Mouse (Mus musculus): ENCODE data around the gene St6gal1.
"Not testable (repeated sequence)": the region's sequence is repeated elsewhere in the genome, so short reads cannot be mapped to it uniquely, and the experiment has no call there.

The St6gal1 gene

DNA sequence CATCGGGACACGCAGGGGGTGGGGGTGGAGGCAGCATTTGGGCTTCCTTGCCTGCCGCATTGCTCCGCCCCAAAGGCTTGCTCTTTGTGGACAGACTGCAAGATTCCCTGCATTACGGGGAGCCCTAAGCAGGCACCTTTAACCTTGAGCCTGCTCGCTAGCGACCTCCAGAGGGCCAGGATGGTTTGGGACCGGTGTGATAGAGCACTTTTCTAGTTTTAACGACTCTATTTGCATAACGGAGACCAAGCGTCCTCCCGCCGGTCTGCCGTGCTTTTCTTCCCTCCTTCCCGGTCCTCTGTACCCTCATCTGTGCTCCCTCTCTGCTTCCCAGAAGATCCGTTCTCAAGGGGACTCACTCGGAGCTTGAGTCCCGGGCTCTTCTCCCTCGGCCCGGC, at the start of gene St6gal1:
Gene St6gal1, plus strand, starts transcription at position 70 of the 398 bp plus-strand sequence.
- DNase-seq: peak; percentile 73 to 82

DNA sequence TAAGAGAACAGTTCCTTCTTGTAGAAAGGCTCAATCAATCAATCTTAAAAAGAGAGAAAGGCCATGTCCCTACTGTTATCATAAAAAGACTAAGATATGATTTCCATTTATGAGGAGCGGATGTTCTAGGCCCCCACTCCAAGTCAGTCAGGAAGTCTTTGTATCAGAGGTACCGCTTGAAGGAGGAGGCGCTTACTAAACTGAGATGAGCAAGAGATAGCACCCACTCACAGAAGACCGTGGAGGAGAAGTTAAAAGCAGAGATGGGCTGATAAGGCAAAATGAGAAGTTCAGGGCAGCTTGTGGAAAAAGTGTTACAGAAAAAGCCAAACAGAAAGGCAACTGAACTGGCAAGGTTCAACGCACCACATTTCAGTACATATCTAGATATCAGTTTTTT, 49.7 kb upstream of the St6gal1 start:
- DNase-seq: no peak

GRCm38 (mm10) chr16:23175956-23176355, 48.6 kb upstream of the St6gal1 start:
- no peak for DNase-seq

DNA sequence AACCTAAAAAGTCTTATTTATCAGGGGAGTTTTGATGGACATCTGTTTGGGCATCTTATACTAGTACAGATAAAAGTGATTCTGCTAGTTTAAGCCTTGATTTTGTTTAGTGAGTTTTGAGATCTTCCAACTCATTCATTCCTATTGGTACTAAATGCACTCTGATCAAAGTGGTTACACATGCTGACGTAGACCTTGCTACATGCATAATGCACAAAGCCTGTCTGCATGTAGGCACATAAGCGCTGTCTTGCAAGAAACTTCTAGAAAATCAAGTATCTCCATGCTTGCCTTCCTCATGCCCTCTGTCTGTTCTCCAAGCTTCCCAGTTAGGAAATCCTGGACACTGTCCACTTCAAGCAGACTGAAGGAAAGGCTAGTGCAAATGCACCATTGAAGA, 46.7 kb upstream of the St6gal1 start:
- DNase-seq: no peak

DNA sequence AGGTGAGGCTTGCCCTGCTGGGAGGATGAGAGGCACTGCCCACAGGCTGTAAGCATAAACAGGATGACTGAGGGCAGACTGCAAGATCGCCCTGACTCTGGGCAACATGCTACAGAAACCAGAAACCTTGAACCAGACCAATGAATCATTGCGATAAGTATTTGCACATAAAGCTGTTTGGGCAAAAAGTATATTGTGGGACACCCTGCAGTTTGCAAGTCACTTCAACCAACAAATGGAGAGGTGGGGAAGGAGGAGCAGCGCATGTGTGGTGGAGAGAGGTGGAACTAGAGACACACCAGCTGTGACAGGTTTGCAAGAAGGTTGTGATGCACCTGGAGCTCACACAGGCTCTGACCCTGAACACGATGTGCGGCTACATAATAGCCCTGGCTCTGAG, 45.7 kb upstream of the St6gal1 start:
- no peak for DNase-seq

GRCm38 (mm10) chr16:23179436-23179835, 45.1 kb upstream of the St6gal1 start:
- DNase-seq: not testable (repeated sequence)

GRCm38 (mm10) chr16:23181054-23181453, 43.5 kb upstream of the St6gal1 start:
- DNase-seq: no peak

- no peak for DNase-seq
Observed at GRCm38 (mm10) chr16:23181487-23181886, 43.1 kb upstream of the St6gal1 start.

GRCm38 (mm10) chr16:23181942-23182597, 42.5 kb upstream of the St6gal1 start:
- no peak for DNase-seq

DNA sequence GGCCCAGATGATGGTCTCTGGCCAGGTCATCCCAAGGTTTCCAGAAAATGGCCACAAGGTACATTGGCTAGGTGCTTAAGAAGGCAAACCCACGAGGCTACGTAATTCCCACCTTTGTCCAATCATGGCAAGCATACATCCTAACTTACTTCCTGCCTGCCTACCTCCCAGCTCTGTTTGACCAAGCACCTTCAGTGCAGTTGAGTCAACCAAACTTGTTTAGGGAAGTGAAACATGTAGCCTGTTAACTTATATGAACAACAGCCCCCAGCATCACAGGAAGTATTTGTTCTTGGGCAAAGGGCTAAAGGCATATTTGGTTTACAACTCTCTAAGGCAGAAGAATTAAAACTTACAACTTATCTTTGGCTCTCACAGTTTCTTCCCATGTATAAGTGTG, 38.7 kb upstream of the St6gal1 start:
- no peak for DNase-seq

- no peak for DNase-seq
Observed at GRCm38 (mm10) chr16:23186418-23186817, 38.1 kb upstream of the St6gal1 start.

- DNase-seq: no peak
Observed at GRCm38 (mm10) chr16:23187983-23188382, 36.6 kb upstream of the St6gal1 start.

- DNase-seq: no peak
Observed at GRCm38 (mm10) chr16:23189612-23190011, 34.9 kb upstream of the St6gal1 start.

DNA sequence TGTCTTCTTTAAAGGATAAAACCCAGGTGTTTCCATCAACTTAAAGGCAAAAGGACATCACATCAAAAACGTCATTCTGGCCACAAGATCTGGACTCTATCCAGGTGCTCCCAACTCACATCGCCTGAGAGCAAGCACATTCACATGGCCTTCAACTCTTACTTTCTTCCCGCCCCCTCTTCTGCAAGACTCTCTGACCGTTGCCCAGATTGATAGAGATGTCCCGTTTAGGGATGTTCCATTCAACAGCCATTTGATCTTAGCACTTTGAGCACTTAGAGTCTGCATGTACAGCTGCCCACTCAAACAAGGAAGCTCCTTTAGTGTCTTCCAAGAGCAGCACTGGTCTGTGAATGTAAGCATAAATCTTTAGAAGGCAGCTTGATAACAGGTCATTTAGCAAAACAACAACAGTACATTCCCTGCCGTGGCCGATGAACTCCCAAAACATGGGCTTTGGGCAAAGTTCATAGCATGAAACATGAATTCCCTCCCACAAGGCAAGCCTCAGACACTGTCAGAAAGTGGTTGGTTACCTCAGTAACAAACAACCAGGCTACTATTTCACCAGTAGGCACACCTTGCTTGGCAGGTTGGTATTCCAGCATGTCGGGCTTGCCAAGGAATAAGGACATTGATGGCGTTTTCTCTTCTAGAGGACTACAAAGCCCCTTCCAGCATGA, 32.8 kb upstream of the St6gal1 start:
- DNase-seq: no peak

GRCm38 (mm10) chr16:23195618-23196017, 28.9 kb upstream of the St6gal1 start:
- DNase-seq: no peak

GRCm38 (mm10) chr16:23196296-23196695, 28.2 kb upstream of the St6gal1 start:
- no peak for DNase-seq

DNA sequence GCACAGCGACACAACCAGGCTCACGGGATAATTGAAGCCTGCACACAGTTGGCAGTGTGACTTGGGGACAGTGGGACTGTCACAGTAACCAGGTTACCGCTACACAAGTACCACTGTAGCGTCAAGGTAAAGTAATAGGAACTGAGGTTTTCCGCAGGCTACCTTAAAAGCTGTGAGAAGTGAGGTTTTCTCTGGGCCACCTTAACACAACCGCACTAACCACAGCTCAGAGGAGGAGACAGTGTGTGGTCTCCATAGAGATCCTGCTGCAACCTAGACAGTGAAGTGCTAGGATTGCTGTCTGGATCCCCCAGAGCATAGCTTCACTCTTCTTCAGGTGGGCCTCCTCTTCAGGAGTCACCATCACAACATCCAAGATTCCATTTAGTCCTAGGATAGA, 27.7 kb upstream of the St6gal1 start:
- DNase-seq: no peak

GRCm38 (mm10) chr16:23201498-23201897, 23.0 kb upstream of the St6gal1 start:
- DNase-seq: no peak

- no peak for DNase-seq
Observed at GRCm38 (mm10) chr16:23214314-23214713, 10.2 kb upstream of the St6gal1 start.

DNA sequence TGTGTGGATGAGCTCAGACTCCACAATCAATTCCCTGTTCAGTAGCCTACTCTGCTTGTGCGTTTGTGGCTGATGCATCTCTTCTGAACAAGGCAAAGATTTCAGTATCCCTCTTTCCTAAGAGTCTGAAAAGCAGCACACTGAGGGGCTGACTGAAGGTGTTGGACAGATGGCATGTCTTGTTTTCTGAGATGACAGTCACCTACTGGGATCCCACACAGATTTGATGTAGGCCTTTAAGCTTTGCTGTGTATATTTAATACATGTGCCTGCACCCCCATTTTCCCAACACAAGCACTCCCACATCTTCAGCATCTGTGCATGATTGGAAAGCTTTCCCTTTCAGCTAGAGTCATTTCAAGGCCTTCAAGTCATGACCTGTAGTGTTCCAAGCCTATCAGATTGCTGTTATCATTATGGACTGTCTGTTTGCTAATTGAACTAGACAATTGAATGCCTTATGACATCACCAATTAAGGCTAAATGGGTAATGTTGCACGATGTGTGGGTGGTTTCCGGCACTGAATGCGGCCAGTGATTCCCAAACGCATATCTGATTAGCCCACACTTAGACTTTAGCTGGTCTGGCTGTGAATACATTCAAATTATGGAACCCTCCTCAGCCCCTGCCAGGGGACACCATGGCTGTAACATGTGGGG, 9.2 kb upstream of the St6gal1 start:
- no peak for DNase-seq

DNA sequence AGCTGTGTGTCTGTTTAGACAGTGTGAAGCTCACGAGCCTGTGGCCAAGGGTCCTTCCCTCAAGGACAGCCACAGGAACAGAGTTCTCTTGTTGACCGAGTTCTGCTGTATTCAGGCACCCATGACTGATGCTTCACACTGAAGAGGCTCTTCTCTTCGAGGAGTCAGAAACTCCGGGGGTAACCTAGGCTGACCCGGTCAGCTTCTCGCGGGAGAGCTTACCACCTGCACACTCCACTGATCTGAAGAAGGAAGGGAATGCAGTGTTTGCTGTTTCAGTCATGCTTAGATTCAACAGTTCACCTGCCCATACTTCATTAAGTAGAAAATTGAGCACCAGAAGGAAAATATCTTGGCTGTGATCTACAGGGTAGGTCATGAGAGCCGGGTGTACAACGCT, 8.2 kb upstream of the St6gal1 start:
- DNase-seq: no peak

- no peak for DNase-seq
Observed at GRCm38 (mm10) chr16:23218313-23218712, 6.2 kb upstream of the St6gal1 start.

GRCm38 (mm10) chr16:23223166-23223870, 1.2 kb upstream of the St6gal1 start:
- no peak for DNase-seq
